Mouse (Mus musculus): ENCODE results near the gene Nudt16.
A peak's percentile ranks its signal among the peaks of the same experiment; 100 is the strongest.
"Not testable (repeated sequence)": the region's sequence is repeated elsewhere in the genome, so short reads cannot be mapped to it uniquely, and the experiment has no call there.

Gene Nudt16

DNA sequence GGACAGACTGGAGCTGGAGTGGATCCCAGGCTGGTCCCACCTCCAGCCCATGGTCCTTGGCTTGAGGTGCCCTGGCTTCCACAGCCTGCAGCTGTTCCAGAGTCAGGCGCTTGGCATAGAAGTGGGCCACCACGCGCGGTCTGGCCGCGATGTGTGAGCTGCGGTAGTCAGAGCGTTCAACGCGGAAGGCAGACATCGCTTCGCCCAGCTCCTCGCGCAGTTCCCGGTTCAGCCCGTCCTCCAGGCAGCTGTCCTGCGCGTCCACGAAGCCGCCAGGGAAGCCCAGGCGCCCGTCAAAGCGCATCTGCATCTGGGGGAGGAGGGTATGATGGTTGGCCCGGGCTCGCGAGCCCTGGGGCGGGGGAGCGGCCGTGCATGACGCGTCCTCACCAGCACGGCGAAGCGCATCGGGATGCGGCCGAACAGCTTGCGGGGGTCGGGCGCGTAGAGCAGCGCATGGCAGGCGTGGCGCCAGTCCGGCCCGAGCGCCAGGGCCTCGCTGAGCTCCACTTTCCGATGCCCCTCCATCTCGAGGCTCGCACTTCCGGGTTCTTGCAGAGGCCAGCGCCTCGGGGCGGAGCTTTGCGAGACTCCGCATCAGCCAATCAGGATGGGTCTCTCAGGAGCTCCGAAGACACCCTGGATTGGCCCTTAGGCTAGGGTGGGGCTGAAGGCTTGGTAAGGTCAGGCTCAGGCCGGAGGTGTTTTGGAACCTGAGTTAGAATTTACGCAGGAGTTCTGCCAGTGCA is at the start of gene Nudt16:
Gene Nudt16, minus strand, starts transcription at position 572 of the 749 bp plus-strand sequence.
- DNase-seq (ENCODE audit: low spot score in 2 of 2), result peak; percentile 91 to 94

DNA sequence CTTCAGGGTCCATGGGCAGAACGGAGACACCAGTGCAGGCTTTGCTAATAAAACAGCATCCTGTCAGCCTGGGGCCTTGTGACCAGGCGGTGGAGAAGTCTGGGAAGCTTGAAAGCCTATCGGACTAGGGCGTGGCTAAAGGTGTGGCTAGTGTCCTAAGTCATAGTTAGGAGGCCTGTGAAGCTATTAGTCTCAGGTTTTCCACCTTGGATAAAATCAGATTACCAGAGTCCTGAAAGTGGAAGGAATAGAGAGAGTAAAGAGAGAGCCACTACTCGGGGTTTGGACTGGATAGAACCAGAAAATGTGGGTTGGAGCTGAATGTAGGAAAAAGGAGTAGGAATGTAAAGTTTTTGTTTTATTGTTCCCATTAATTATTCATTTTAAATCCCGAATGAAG is 13.4 kb upstream of the Nudt16 start, which contains the start of gene 1700080E11Rik:
Gene 1700080E11Rik, minus strand, starts transcription at position 101 of the 400 bp plus-strand sequence.
- no peak for DNase-seq (ENCODE audit: low spot score in 2 of 2)

DNA sequence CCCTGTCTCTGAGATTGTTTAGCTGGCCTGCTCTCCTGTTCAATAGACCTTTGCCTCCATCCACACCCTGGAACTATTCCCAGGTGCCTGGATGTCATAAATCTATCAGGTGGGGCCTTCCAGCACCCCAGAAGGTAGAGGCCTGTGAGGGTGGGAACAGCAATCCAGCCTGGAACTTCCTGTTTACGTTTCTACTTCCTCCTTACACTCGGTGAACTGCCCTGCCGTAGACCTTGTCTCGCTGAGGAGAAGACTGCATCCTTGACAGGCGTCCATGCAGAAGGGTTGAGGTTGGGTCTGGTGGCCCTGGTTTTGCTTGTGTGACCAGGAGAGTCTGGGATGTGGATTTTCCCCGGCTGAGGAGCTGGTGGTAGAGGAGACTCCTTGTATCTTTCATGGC is 7.6 kb upstream of the Nudt16 start:
- DNase-seq (ENCODE audit: low spot score in 2 of 2), result peak in 1 of 2 experiments; percentile 12

DNA sequence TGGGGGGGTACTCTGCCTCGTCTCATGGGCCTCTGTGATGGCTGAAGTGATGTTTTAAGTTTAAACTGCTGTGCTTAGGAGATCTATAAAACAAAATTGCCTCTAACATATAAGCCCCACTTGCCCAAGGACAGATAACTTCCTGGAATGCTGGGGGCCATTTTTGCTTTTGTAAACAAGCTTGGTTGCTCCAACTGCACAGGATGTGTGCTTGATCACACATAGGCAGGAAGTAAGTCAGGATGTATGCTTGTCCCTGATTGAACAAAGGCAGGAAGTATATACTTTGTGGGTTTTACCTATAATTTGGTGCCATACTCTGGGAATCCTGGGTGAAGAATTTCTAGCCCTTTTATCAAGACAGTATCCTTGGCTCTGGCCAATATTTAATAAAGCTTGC is 4.8 kb upstream of the Nudt16 start:
- no peak for DNase-seq (ENCODE audit: low spot score in 2 of 2)

DNA sequence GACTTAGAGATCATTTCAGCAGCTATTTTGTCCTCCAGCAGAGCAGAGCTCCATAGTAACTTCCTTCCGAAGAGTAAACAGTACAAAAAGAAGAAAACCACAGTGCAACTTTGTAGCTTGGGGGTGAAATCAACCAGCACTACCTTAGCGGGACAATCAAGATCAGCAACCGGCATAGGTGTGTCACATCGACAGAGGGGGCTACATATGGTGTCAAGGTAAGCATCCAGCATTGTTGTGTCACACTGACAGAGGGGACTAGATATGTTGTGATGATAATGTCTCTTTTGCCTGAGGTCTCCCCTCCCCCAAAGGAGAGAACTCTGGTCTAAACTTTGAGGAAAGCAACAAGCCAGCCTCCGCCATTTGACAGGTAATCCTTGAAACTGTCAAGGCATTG is 2.9 kb upstream of the Nudt16 start:
- DNase-seq (ENCODE audit: low spot score in 2 of 2), result peak in 1 of 2 experiments; percentile 8

DNA sequence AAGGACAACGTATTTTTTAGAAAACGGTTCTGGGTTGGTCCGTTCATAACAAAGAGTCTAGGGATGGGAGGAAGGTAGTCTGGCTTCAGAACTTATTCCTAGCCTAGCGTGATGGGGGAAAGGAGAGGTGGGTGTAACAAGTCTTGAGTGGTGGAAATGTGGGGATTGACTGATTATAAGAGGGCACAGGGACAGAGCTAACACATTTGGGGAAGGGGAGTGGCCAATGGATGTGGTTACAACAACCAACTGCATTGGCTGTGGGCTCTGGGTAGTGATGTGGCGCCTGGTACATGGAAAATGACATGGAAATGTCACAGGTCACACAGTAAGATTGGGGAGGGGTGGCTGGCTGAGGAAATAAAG is 361 bp upstream of the Nudt16 start:
- DNase-seq (ENCODE audit: low spot score in 2 of 2), result peak in 1 of 2 experiments; percentile 25

DNA sequence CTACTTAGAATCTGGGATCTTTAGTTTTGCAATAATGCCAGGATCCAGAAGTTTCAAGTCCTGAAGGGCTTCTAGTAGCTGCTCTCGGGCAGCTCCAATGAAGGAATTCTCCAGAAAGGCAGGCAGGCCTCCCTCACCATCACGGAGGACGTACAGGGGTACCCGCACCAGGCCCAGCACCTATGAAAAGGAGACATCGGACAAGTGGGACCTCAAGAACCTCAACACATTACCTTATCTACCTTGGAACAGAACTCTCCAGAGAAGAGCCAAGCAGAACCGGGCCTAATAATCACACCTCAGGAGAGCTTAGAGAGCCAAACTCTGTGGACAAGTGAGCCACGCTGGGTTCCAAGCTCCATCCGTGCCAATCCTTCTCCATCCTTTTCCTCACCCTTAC is 1.3 kb downstream of the Nudt16 start:
- peak in 1 of 2 experiments; percentile 18 for DNase-seq (ENCODE audit: low spot score in 2 of 2)

DNA sequence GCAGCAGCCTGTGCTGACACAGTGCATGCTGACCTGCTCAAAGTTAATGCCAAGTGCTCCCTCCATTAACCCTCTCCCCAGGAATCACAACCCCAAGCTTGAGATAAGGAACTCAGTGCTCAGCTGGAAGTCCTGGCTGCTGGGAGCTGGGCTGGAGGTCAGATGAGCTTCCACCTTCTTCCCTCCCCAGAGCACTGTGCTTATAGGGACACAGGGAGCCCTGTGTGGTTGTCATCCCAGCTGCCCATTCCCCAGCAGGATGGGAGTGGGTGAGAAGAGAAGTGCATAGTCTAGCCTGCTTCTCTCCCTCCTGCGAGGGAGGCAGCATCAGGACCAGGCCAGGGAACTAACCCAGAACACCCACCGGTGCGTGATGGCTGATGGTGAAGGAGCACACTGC is 6.4 kb downstream of the Nudt16 start:
- DNase-seq (ENCODE audit: low spot score in 2 of 2), result not testable (repeated sequence)

DNA sequence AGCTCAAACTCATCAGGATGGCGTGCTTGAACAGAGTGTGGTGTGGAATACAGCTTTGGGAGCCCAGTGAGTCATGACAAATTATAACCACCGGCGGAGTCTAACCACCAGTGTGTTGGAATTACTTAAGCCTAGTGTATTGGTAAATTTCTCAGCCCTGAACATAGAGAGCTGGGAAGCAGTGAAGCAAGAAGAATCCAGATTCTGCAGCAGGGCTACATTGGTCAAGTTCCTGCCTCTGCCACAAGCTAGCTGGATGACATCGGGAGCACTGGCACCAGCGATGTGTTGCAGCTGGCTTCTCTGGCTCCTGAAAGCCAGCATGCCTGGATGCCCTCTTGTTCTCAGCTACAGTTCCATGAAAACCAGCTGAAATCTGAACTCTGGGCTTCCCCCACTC is 27.7 kb downstream of the Nudt16 start:
- DNase-seq (ENCODE audit: low spot score in 2 of 2), result no peak

DNA sequence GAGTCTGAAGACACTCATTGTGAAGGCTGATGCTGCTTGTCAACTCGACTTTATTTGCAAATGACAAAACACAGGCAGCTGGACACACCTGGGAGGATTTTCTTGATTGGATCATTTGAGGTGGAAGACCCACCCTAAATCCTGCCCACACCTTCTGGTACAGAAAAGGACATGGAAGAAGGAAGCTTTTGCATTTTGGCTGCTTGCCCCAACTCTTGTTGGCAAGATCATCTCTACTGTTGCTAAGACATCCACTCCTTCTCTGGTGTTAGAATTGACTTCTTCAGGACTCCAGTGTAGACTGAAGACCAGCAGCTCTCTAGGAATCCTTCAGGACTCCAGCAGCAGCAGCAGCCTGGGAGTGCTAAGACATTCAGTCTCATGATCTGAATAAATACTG is 29.7 kb downstream of the Nudt16 start:
- peak; percentile 65 to 67 for DNase-seq (ENCODE audit: low spot score in 2 of 2)

DNA sequence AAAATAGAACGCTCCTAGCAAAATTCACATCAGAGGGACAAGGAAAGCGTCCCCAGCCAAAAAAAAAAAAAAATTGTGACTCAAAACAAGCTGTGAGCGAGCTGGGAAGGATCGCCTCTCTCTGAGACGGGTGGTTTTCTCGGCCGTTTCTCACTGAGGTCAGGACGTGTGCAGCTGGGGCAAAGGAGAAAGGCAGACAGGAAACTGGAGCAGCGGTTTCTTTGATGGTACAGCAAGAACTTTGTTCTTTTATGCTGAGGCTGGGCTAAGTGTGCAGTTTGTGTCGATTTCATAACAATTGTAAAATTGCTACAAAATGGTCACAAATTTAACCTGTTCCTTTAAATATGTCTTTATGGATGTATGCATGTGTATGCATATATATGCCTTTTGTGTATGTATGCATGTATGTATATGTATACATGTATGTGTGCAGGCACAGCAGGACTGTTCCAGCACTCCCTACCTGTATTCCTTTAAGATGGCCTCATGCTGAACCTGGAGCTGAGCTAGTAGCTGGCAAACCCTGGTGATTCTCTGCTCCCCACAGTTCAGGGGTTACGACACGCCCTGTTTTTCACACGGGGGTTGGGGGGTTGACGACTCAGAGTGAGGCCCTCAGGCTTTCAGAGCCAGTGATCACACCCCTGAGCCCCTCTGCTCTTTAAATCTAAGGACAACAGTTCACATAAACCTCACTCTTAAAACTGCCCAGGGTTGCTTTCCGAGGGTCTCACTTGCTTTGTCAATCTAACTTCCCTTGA is 30.6 kb downstream of the Nudt16 start:
- no peak for DNase-seq (ENCODE audit: low spot score in 2 of 2)

DNA sequence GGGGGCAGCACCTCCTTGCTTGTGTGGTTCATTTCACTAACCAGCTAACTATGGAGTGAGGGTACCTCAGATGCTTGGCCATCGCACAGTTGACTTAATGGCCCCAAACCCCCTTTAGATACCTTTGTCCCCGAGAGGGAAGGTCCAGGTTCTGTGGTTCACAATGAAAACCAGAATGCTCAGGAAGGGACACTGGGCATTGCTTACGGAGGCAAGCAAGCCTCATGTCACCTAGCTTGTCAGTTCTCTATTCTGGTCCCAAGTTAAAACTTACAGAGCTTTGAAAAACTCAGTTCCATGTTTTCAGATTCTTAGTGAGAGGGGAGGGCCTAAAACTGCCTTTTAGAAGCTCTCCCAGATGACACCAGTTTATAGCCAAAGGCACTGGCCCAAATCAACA is 51.4 kb downstream of the Nudt16 start:
- no peak for DNase-seq (ENCODE audit: low spot score in 2 of 2)
